Mouse (Mus musculus): ENCODE results near the gene Cst13.
"Not testable (repeated sequence)": the region's sequence is repeated elsewhere in the genome, so short reads cannot be mapped to it uniquely, and the experiment has no call there.

The Cst13 gene

GRCm38 (mm10) chr2:148819909-148820308 lies at the start of gene Cst13:
TSS of gene Cst13 (plus strand) at chr2:148820081.
- DNase-seq (ENCODE audit: low spot score in 2 of 2) = no peak

GRCm38 (mm10) chr2:148771397-148771796 lies 48.5 kb upstream of the Cst13 start, which contains the start of gene Cst11:
TSS of gene Cst11 (minus strand) at chr2:148771497.
- not testable (repeated sequence) for DNase-seq (ENCODE audit: low spot score in 2 of 2)

GRCm38 (mm10) chr2:148781709-148782108 lies 38.2 kb upstream of the Cst13 start, which contains the start of gene 8030411F24Rik:
TSS of gene 8030411F24Rik (plus strand) at chr2:148782009.
- no peak for DNase-seq (ENCODE audit: low spot score in 2 of 2)

- peak in 1 of 2 experiments; percentile 18 for DNase-seq (ENCODE audit: low spot score in 2 of 2)
Observed at GRCm38 (mm10) chr2:148789142-148789541, 30.7 kb upstream of the Cst13 start, which contains the start of gene Cst12. TSS of gene Cst12 (plus strand) at chr2:148789361.

- no peak for DNase-seq (ENCODE audit: low spot score in 2 of 2)
Observed at GRCm38 (mm10) chr2:148798485-148798884, 21.4 kb upstream of the Cst13 start, which contains the start of gene Cst8. TSS of gene Cst8 (plus strand) at chr2:148798785.

- no peak for DNase-seq (ENCODE audit: low spot score in 2 of 2)
Observed at GRCm38 (mm10) chr2:148801491-148801921, 18.4 kb upstream of the Cst13 start.

GRCm38 (mm10) chr2:148806696-148807095 lies 13.2 kb upstream of the Cst13 start:
- no peak for DNase-seq (ENCODE audit: low spot score in 2 of 2)

GRCm38 (mm10) chr2:148825986-148826385 lies 6.1 kb downstream of the Cst13 start:
- no peak for DNase-seq (ENCODE audit: low spot score in 2 of 2)

GRCm38 (mm10) chr2:148834912-148835311 lies 15.0 kb downstream of the Cst13 start, which contains the start of gene Cst9:
TSS of gene Cst9 (plus strand) at chr2:148835147.
- no peak for DNase-seq (ENCODE audit: low spot score in 2 of 2)

GRCm38 (mm10) chr2:148838075-148838777 lies 18.3 kb downstream of the Cst13 start:
- no peak for DNase-seq (ENCODE audit: low spot score in 2 of 2)

GRCm38 (mm10) chr2:148839224-148839623 lies 19.3 kb downstream of the Cst13 start:
- no peak for DNase-seq (ENCODE audit: low spot score in 2 of 2)

GRCm38 (mm10) chr2:148851116-148851906 lies 31.4 kb downstream of the Cst13 start:
- DNase-seq (ENCODE audit: low spot score in 2 of 2) = peak; percentile 56 to 63

- no peak for DNase-seq (ENCODE audit: low spot score in 2 of 2)
Observed at GRCm38 (mm10) chr2:148856630-148857400, 36.9 kb downstream of the Cst13 start.

GRCm38 (mm10) chr2:148857506-148857905 lies 37.6 kb downstream of the Cst13 start:
- DNase-seq (ENCODE audit: low spot score in 2 of 2) = no peak

- DNase-seq (ENCODE audit: low spot score in 2 of 2) = no peak
Observed at GRCm38 (mm10) chr2:148860993-148861392, 41.1 kb downstream of the Cst13 start.

- no peak for DNase-seq (ENCODE audit: low spot score in 2 of 2)
Observed at GRCm38 (mm10) chr2:148861693-148862092, 41.8 kb downstream of the Cst13 start.

GRCm38 (mm10) chr2:148864966-148865365 lies 45.1 kb downstream of the Cst13 start, which contains the start of gene 9230104L09Rik:
TSS of gene 9230104L09Rik (minus strand) at chr2:148865038.
- DNase-seq (ENCODE audit: low spot score in 2 of 2) = no peak

- DNase-seq (ENCODE audit: low spot score in 2 of 2) = no peak
Observed at GRCm38 (mm10) chr2:148868959-148869358, 49.1 kb downstream of the Cst13 start.

GRCm38 (mm10) chr2:148870526-148870925 lies 50.6 kb downstream of the Cst13 start:
- DNase-seq (ENCODE audit: low spot score in 2 of 2) = no peak

- DNase-seq (ENCODE audit: low spot score in 2 of 2) = no peak
Observed at GRCm38 (mm10) chr2:148872860-148873259, 53.0 kb downstream of the Cst13 start.

- no peak for DNase-seq (ENCODE audit: low spot score in 2 of 2)
Observed at GRCm38 (mm10) chr2:148874224-148874616, 54.3 kb downstream of the Cst13 start.
